Mouse (Mus musculus) left cerebral cortex, adult 11 months (tissue): ENCODE data around the gene Rbm31y.
"Not testable (repeated sequence)": the region's sequence is repeated elsewhere in the genome, so short reads cannot be mapped to it uniquely, and the experiment has no call there.

Experiments used
- DNase-seq: peaks from one replicate; pipeline ENCODE4 v3.0.0; 2022; ENCODE audit warnings: low spot score

Rbm31y gene

DNA sequence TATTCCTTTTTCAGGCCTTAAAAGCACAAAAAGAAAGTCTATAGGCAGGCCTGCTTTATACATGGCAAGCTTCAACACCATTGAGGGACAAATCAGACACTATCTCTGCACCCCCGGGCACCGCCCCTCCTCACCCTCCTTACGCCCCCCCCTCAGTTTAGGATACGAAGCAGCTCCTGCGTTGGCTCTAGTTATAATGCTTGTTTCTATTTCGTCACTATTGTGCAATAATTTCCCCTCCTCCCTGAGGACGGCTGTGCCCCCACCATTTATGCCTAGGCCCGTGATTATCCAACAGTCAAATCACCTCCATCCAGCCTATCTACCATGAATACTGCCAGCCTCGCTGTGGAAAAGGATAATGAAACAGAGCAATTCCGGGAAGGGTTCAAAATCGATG lies at the start of gene Rbm31y:
TSS of gene Rbm31y (plus strand) at position 301 of the 400 bp plus-strand sequence.
- DNase-seq = not testable (repeated sequence)
